Mouse (Mus musculus) layer of hippocampus, postnatal 25 days (tissue): ENCODE results near the gene Serpine2. TPM values are rescaled to one million over a fixed set of nuclear protein-coding genes. Genes with fewer than 3 reads are reported as not detected.

Experiments used
- DNase-seq, 2 experiments: peaks; one replicate each; pipeline ENCODE4 v3.0.0; 2022; ENCODE audit warnings: mixed read lengths in 2 of 2, low spot score in 1 of 2; ENCODE audit errors: extremely low spot score in 1 of 2
- total RNA-seq, 2 experiments: library from RNA; stranded (reverse); gene quantifications; 2 replicates each; pipeline ENCODE4 v1.2.3; 2021

Gene Serpine2
- 100 to 1,000 TPM; 139 to 160 TPM for total RNA-seq

DNA sequence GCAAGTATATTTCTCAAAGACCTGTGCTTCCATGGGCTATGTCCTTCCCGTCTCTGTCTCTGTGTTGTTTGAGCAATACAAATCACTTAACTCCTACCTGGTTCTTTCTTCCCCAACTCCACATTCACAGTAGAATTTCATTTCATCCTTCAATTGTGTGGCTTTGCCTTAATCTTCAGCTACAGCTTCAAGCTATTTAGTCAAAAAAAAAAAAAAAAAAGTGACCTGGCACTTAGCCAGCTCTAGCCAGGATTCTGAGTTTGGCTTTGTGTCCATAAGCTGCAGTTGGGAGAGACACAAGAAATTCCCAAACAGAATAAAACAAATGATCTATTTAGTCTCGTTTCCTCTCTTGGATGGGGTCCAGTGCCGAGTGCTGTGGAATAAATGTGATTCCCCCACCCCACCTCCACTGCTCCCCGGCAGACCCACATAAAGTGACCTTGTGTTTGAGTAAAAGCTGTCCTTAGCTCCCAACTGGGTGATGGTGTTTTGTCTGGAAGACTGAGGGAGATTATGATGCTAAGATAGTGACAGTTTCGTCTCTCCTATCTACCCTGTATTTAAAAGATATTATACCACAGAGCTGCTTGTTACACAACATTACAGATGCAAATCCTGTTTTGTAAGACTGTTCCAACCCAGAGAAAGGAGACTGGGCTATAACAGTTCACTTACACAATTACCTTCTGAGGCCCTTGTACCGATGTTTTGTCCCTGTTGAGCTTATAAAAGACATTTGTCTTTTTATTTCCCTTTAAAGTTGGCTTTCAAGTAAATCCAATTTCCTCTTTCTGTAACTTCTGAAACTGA is at the start of gene Serpine2:
Serpine2 (minus strand) TSS at position 51 of the 813 bp plus-strand sequence.
- DNase-seq, result peak in 1 of 2 experiments; percentile 28

DNA sequence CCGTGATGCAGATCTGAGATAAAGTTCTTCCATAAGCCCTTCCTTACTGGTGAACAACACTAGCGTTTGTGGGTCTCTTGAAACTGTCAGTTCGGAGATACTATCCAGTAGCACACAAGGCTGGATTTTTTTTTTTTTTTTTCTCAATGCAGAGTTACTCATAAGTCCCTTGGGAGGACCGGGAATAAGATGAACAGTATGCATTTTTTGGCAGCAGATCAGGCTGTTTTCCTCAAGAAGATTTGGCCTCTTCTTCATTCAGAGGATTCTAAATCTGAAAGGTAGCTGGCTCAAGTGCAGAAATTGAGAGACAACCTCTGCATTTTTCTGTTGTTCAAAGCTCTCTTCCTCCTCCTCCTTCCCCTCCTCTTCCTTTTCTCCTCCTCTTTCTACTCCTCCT is 46.8 kb upstream of the Serpine2 start:
- DNase-seq, result no peak

DNA sequence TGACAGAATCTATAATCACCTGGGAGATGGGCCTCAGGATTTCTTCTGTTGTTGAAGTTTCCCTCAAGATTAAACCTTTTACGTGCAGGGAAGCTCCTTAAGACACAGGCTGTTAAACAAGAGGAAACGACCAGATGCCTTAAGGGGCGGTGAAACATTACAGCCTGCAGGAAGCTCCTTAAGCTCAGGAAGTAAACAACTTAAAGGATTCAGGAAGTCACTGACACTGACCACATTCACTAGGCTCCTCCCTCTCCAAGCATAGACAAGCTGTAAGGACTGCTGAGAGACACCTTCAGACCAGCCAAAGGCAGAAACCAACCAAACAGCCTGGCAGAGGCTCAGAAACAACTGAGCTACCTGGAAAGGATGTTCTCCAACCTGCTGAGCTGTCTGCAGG is 44.3 kb upstream of the Serpine2 start:
- DNase-seq, result no peak

DNA sequence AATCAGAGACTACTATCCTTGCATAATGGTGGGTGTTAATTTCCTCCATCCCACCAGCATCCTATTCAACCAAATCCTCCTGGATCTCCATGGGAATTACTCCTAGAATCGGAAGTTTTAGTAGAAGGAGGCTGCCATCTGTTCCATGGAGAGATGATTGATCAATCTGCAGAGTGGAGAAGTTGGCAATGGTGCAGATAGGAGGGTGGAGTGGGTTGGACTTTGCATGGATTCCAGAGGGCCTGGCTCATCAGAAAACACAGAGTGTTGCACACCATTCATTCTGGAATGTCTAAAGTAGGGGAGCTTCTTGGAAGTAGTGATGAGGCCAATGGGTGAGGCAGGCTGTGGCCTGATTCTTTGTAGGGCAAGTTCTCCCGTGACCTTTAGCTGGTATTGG is 41.9 kb upstream of the Serpine2 start:
- peak; percentile 11 for DNase-seq

DNA sequence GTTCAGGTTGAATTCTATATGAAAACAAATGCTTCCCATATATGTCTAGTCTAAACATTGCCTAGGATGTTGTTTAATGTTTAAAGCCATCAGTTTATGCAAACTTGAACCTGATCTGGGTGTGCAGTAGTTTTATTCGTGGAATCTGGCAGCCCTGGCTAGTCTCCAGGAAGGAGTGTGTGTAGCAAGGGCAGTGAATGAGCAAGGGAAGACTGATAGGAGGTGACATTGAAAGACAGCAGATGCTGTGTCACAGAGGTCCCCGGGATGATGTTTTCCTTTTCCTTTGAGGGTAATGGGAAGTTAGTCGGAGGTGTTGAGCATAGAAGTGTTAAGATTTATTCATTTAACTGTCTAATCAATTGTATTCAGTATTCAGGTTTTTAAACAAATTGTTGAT is 21.7 kb upstream of the Serpine2 start:
- no peak for DNase-seq

DNA sequence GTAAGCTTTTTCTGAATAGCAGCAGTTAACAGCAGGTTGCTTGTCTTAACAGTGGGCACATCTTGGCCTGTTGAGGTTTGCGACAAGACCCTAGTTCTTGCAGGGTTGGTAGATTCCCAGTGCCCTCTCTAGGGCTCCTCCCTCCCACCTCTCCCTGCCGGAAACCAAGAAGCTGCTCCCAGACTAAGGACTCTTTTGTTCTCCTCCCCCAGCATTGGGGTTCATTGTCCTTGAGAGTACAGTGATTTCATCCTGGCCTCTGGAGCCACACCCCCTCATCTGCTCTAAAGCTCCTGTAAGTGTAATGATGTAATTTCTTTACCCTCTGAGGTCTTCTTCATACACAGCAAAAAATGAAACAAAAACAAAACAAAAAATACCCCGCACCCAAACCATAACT is 13.8 kb upstream of the Serpine2 start:
- DNase-seq, result no peak

DNA sequence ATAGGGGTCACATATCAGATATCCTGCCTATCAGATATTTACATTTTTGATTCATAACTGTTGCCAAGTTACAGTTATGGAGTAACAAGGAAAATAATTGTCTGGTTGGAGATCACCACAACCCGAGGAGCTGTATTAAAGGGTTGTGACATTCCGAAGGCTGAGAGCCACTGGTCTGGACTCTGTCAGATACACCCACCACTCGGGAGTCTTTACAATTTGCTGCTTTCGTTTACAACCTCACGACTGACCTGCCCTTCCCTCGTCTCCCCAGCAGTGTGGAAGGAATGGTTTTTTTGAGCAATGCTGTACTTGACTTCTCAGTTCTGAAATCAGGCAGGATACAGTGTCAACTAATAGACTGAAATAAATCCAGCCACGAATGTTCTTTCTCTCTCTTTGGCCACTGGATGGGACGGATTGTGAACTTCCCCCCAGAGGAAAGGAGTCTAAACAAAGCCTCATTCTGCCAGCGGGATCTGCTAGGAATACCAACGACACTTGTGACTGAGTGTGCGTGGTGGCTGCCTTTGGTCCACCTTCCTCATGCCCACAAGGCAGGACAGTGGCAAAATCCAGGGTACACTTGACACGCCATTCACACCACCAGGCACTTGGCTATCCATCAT is 455 bp downstream of the Serpine2 start:
- no peak for DNase-seq

DNA sequence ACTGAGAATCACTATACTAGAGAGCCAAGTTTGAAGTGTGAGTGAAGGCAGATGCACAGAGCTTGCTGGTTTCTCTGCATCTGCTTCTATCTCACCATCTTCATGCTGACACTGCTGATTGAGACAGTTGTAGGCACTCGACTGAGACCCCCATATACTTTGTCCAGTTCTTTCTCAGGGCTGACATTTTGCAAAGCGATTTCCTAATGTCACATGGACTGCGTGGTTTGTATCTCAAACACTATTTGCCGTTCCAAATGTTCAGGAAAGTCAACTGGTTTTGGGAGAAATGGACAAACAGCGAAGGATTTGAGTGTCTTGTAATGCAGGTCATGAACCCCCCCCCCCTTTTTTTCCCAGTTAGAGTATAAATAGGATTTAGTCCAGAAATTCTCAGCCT is 1.0 kb downstream of the Serpine2 start:
- no peak for DNase-seq

DNA sequence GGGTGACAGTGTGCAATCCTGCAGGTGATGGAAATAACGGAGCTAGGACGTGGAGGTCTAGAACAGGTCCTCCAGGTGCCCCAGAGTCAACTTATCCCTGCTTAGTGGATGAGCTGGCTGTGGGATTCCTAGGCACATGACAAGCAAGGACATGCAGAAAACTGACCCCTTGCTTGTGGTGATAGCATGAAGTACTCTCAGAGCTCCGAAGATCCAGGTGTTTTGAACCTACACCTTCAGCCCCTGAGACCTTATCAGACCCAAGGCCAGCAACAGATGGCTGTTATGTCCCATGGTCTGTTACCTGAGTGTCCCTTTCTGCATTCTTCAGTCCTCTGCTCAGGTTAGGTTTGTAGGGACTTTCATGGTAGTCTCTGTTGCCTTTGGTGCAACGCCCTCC is 2.0 kb downstream of the Serpine2 start:
- no peak for DNase-seq

DNA sequence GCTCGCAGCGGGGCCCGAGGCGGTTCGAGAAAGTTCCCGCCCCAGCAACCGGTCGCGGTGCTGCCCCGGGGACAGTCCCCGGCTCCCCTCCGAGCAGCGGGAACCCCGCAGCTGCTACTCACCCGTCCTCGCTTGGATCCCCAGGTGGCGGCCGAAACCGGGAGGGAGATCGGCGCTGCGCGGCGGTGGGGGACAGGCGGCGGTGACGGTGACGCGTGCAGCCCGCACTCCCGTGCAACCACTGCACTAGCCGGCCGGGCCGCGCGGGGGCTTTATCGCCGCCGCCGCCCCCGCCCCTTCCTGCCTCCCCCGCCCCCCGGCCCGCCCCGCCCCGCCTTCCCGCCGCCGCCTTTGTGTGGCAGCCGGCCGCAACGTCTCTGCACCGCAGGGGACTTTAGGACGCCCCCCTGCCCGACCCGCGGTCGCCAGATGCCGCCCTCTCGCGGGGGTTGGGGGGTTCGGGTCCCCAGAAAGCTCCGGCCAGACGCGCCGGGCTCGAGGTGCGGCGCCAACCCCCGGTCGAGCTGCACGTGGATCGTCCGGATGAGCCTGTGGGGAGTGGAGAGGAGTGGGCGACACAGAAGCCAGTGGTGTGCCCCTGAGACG is 2.5 kb downstream of the Serpine2 start:
- peak; percentile 19 to 20 for DNase-seq

DNA sequence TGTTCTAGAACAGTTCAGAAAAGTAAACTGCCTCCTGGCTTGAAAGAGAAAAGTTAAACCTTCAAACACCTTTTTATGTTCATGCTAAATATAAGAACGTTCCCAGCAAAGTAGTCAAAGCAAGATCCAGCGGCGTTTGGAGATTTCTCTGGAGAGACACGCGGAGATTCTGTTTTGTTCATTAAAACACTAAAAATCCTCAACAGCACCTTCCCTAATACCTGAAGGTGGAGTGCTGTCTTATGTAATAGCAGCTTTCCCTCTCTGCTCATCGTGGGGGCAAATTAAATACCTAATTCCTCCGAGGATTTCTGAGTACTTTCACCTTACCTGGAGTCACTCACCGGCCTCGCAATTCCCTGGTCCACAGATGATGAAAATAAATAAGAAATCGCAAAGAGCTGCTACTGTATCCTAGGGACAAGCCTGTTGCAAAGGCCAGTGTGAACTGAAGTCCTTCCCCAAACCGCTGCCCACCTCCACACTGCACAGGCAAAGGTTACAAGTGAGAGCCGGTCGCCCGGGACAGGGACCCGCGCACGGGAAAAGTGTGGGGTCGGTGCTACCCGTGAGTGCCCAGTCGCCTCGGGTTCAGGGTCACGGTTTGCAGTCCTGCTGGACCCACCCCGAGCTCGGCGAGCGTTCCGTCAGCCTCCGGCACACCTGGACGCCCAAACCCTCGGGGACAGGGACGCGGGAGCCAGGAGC is 3.1 kb downstream of the Serpine2 start:
- peak; percentile 8 to 13 for DNase-seq

DNA sequence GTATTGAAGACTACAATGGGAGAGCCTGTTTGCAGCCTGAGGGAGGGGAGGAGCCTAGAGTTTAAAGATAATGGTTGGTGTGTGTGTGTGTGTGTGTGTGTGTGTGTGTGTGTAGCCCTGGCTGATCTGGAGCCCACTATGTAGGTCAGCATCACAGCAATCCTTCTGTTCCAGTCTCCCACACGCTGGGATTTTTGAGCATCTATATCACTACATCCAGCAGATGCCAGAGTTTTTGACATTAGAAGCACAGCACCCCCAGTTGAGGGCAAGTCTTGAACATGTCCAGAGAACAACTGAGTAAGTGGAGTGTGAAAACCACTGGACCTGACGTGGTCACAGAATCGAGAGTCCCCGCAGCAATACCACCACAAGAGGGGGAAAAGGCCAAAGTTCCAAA is 4.2 kb downstream of the Serpine2 start:
- DNase-seq, result no peak

DNA sequence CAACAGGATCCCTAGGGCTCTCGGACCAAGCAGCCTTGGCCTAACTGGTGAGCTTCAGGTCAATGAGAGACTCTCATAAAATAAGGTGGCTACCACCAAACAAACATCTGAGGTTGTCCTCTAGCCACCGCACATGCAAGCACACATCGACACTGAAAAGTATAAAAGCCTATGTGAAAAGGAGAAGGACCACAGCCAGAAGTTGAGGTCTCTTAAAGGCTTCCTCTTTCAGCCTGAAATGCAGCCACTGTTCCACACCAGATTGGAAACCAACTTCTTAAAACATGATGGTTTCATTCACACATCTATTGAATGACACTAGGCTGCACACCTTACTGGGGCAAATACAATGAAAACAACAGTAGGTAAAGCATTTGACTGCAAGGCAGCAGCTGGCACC is 7.5 kb downstream of the Serpine2 start:
- DNase-seq, result no peak

DNA sequence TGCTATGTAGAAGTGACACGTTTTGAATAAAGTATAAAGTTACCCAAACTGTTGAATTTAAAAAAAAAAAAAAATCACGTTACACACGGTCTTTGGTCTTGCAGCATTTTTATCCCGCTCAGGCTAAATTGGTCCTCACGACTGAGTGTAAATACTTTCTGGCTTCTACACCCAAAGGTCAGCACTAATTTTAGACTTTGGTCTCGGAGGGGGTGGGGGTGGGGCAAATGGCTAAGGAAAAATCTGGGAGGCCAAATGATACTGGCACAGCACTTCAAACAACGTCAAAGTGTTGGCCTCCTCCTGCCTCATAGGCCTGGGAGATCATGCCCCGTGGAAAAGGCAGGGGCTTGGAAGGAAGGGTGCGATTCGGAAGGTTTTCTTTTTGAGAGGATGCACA is 10.6 kb downstream of the Serpine2 start:
- no peak for DNase-seq

DNA sequence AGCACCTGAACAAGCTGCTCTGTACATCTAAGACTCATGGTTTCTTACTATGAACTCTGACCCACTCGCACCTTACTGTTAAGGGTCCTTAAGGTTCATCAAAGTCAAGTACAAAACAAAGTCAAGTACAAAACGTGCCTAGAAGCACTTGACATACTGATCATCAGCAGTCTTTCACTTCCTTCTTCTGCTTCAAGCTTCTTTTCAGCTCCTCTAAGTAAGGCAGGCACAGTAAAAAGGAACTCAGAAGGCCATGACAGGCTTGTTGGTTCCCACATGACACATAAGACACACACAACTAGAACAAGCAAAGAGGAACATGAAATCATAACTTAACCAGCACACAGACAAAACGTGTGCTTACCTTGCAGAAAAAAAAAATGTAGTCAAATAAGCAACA is 12.3 kb downstream of the Serpine2 start:
- no peak for DNase-seq

DNA sequence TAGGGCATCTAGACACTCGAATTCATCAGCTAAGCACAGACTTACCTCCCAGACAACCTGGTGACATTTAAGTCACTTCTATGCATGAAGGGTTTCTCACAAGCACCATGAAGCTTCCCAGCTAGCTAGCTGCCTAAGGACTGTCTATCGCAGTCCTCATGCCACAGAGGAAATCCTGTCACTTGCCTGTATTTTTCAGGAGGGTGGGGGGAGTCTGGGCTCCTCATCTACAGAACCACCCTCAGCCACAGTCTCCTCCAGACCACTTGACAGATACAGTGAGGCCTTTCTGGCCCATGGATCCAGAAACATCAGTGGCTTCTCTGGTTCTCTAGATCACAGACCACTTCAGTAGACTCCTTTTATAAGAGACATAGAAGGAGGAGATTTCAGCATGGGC is 14.1 kb downstream of the Serpine2 start:
- DNase-seq, result no peak

DNA sequence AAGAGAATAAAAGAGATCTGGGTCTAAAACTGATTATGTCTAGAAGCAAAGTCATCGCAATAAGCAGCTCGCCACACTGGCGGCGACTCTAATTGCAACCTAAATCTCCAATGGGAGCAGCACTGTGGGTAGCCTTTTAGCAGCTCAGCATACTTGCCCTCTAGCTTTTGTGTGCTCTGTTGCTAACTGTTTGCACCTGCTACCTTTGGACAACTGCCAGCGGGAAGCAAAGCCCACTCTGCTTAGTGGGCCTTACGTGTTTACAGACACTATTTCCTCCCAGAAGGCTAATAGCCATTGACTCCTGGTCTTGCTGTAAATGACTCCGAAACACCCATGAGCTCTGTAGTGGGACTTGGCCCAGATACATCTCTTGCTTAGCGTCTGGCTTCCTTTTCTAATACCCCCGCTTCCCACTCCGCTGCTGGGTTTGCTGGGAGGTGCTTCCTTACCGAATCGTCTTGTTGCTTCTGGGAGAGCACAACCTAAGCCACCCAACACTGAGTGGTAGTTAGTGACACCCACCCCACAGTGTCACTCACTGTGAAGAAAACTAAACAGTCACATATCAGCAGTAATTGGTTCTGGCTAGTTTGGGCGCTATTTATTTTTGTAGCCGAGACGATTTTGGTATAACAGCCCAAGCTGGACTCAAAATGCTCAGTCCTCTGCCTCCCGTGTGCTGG is 28.1 kb downstream of the Serpine2 start:
- DNase-seq, result no peak

DNA sequence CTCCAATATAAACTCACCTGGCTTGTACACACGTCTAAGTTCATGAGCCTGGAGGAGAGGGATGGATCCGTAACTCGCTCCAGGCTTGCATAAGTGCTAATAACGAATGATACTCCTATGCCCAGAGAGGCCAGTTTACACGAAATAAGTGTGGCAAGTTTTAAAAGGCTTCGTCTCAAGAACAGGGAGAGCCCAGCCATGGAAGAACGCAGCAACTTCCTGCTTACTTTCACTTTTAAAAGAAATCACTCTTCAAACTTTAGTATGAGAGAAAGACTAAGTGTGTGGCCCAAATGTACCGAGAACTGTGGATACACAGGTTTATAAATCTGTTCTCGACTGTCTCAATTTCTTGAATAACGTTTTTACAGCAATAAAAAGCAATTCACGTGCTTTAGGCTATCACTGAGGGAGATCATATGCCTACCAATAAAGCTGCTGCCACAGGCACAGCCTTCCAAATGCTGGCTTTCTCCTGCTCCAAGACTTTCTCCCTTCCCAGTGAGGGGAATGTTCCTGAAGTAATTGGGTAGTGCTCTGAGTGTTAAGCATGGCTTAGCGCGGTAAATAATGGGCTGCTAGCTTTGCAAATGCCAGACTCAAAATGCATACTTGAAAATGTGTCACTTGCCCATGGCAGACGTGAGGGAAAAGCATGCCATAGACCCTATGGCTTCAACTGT is 36.9 kb downstream of the Serpine2 start:
- DNase-seq, result no peak

DNA sequence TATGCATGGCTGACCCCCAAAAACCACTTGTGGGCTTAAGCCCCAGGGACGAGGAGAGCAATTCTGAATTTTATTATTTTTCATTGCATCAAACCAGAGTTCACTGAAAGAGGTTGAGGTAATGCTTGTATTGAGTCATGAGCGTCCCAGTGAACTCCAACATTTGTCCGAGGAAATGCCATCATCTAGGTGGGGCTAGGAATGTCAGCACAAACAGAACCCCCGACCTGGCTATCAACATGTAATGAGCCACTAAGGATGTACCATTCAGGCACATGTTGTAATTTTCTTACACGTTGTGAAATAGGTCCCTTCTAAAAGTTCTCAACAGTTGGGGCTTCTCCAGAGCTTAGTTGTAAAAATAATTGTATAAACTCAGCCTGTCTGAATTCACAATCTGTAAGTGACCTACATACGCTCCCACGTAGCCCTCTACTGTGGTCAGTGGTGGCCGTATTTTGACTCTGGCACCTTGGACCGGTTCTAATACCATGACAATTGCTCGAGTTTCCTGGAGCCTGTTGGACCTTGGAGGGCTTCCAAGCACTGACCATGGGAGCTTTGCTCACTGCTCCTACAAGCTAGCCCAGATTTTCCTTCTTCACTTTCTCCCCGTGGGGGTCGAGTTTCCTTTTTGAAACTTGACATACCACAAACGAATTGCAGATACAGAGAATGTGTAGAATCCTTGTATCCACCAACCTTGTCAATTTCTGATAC is 38.0 kb downstream of the Serpine2 start:
- DNase-seq, result peak in 1 of 2 experiments; percentile 42
